Mouse (Mus musculus) E14TG2a.4 (cell line): ENCODE data around the gene Lasp1.

ENCODE experiments used
- CTCF ChIP-seq: conservative IDR thresholded peaks from 2 replicates; pipeline ENCODE4 v1.5.1; 2014; ENCODE audit warnings: low read length
- NANOG ChIP-seq: IDR thresholded peaks from 2 replicates; pipeline ENCODE4 v1.6.1; 2014; ENCODE audit warnings: borderline replicate concordance, low read length, mixed read lengths
- POU5F1 ChIP-seq: IDR thresholded peaks from 2 replicates; pipeline ENCODE4 v1.6.1; 2014; ENCODE audit warnings: low read length, borderline replicate concordance

- TF ChIP-seq CTCF: no peak
- TF ChIP-seq POU5F1: no peak
- no peak for TF ChIP-seq NANOG
Measured at GRCm38 (mm10) chr11:97806613-97806964, 7.8 kb downstream of the Lasp1 start.
